Mouse (Mus musculus) adrenal gland, adult (tissue): Measurements from ENCODE around the gene Capg.

Experiments
- DNase-seq, 2 experiments: peaks; one replicate each; pipeline ENCODE4 v3.0.0; 2022 to 2023; ENCODE audit warnings: low spot score in 1 of 2; ENCODE audit not compliant: inconsistent age in 2 of 2

The Capg gene

DNA sequence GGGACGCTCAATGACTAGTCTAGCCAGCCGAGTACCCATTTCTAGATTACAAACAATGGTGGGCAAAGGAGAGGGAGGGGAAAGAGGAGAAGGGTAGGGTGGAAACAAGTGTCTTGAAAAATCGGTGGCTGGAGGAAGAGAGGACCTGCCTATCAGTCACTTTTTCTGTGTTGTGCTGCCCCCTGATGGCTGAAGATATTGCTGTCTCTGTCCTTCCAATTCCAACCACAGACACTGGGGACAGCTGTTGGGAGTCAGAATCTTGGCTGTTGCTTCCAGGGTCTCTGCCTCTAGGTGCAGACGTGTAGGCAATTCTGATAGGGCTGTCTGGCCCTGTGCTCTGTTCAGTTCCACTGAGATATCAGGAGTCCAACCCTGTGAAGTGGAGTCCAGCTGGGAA, 21.9 kb downstream of the Capg start:
- peak; percentile 84 to 96 for DNase-seq

DNA sequence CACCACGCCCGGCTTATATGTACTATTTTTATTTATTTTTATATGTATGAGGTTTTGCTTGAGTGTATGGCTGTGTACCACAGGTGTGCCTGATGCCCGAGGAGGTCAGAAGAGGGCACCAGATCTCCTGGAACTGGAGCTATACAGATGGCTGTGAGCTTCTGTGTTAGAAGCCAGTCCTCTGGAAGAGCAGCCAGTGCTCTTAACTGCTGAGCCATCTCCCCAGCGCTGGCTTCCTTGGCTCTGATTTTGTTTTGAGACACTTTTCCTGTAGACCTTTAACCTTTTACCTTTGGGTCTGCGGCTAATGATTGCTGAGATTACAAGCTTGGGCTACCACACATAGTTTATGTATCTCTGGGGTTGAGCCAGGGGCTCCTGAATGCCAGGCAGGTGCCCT, 23.3 kb downstream of the Capg start:
- DNase-seq: no peak

GRCm38 (mm10) chr6:72568736-72569135, 24.5 kb downstream of the Capg start:
- DNase-seq: no peak

DNA sequence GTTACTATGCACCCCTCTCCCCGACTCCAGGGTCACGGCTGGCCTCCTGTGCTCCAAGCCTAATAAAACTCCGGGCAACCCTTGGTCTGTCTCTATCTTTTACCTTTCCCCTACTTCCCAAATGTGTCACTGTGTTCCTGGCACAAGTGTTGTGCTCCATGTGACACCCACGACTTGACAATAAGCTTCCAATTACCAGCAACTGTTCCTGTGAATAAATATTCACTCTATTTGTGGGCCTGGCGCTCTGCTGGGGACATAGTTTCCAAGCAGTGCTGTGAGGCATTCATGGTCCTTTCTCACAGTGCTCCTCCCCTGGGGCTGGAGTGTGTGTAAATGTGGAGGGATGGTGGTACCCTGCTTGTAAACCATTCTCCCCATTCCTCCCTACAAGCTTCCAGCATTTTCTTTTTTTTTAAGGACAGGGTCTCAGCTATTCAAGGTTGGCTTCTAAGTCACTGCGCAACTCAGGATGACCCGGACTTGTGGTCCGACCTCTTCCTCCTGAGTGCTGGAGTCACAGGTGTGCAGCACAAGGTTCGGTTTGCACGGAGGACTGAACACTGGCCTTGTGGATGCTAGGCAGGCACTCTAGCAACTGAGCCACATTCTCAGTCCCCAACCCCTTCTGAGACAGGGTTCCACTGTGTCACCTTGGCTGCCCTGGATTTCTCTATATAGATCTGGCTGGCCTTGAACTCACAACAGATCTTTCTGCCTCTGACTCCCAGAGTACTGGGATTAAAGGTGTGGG, 26.6 kb downstream of the Capg start:
- no peak for DNase-seq

GRCm38 (mm10) chr6:72571826-72572225, 27.6 kb downstream of the Capg start:
- no peak for DNase-seq

GRCm38 (mm10) chr6:72576041-72576440, 31.9 kb downstream of the Capg start:
- DNase-seq: no peak

- DNase-seq: peak in 1 of 2 experiments; percentile 48
These were observed 37.6 kb downstream of the Capg start for GRCm38 (mm10) chr6:72581625-72582382.

DNA sequence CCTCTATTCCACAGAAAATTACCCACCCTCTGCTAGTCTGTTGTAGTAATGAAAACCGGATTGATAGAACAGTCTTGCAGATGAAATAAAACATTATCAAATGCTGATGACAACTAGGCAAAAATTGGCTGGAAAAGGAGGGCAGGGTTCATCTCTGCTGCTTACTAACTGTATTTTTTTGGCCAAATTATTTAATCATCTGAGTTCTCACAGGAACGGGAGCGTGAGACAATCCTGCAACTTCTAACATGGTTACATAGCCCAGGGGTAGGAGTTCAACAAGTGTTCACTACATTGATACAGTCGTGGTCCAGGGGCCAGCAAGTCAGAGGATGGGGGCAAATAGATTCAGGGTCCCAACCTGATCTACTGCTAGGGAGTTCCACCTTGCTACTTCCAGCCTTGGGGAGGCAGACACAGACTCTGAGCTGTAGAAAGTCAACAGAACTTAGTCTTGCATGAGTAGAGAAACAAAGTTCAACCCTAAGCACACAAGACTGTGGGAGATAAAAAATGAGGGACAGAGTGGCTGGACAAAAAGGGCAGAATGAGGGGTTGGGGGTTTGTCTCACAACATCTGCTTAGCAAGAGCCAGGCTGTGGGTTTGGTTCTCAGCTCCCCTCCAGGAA, 39.1 kb downstream of the Capg start:
- peak in 1 of 2 experiments; percentile 62 for DNase-seq

DNA sequence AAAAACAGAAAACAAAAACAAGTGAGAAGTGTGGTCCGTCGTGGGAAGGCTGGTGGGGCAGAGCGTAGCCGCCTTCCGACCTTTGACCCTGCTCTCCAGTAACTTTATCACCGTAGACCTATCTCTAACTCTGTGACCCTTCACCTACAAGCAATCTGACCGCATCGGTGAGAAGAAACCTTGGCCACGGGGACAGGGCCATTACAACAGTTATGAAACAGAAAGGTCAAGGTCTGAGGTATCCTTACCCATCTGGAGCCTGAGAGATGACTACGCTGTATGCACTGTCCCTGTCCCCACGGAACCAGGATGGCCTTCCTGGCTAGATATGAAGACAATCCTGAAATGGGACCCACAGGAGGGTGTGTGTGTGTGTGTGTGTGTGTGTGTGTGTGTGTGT, 40.0 kb downstream of the Capg start:
- DNase-seq: peak; percentile 53 to 78

GRCm38 (mm10) chr6:72586701-72587100, 42.5 kb downstream of the Capg start:
- DNase-seq: peak; percentile 43 to 71

DNA sequence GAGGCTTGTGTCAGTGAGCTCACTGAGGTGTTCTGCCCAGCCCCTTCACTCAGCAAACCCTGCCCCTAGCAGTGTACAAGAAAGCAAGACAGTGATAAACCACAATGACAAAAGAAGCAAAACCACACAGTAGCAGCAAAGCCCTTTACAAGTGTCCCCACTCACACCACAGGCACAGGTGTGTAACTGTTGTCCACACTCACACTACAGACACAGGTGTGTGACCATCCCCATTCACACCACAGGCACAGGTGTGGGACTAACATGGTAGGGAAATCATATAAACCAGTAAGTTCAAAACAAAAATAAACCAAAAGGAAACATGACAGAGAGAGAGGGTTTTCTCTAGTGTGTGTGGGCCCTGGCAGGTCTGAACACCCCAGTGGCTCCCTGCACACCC, 44.1 kb downstream of the Capg start:
- DNase-seq: no peak

DNA sequence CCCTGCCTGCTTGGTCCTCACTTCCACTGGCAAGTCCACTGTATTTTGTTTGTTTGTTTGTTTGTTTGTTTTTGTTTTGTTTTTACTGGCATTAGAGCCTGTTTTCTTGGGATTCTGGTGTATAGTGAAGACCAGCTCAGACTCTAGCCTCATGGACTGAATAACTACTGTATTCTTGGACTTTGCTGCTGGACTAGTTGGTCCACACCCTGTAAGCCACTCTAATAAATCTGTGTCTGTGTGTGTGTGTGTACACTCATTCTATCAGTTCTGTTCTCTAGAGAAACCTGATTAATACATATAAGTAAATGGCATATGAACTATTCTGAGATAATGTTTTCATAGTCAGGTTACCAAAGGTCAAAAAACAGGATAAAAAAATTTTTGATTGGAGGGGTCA, 45.9 kb downstream of the Capg start:
- no peak for DNase-seq

- DNase-seq: no peak
These were observed 49.0 kb downstream of the Capg start for GRCm38 (mm10) chr6:72593011-72593803.

DNA sequence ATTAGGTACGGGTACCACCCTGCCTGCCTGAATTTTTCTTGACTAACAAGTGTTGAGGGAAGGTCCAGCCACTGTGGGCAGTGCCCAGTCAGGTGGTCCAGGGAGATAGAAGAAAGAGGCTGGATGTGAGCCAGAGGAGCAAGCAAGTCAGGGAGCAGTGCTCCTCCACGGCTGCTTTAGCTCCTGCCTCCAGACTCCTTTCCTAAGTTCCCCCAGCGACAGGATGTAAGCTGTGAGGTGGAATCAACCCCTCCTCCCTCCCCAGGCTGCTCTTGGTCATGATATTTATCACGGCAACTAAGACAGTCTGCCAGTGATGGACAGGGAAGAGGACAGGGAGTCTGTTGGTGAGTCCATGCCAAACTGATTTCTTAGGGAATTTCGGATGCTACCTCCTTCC, 49.7 kb downstream of the Capg start:
- DNase-seq: no peak

DNA sequence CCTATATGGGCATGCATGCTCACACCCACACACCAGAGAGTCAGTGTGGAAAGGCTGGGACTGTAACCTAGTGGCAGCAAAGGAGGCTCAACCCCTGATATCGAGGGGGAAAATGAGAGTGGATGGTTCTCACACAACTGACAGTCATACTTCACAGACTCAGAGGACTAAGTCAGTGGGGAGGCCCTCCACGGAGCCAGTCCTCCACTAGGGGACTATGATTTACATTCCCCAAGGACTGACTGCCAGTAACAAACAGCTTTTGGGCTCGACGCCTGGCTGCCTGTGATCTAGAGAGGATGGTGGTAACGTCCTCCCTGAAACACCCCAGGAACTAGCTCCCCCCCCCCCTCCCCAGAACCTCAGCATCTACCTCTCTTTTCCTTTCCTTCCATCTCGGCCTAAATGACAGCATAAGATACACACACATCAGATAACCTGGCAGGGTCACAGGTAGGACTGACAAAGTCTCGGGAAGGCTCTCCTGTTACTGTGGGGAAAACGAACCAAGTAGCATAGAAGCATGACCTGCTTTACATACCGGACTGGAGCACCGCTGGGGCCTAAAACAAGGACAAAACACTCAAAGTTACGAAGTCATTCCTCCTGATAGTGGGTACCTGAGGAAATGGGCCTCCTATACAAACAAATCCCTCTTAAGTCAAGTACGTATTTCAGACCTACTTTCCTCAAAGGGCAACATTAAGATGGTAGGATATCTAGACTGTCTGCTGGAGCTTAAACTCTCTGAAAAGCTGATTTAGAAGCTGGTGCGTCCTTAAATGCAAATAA, 53.1 kb downstream of the Capg start:
- DNase-seq: peak in 1 of 2 experiments; percentile 69

GRCm38 (mm10) chr6:72597956-72598753, 54.0 kb downstream of the Capg start, which contains the start of the genes Elmod3 and Retsat:
Gene Elmod3 (minus strand): TSS chr6:72598413.
Gene Retsat (plus strand): TSS chr6:72598475.
- DNase-seq: peak; percentile 97 to 99

DNA sequence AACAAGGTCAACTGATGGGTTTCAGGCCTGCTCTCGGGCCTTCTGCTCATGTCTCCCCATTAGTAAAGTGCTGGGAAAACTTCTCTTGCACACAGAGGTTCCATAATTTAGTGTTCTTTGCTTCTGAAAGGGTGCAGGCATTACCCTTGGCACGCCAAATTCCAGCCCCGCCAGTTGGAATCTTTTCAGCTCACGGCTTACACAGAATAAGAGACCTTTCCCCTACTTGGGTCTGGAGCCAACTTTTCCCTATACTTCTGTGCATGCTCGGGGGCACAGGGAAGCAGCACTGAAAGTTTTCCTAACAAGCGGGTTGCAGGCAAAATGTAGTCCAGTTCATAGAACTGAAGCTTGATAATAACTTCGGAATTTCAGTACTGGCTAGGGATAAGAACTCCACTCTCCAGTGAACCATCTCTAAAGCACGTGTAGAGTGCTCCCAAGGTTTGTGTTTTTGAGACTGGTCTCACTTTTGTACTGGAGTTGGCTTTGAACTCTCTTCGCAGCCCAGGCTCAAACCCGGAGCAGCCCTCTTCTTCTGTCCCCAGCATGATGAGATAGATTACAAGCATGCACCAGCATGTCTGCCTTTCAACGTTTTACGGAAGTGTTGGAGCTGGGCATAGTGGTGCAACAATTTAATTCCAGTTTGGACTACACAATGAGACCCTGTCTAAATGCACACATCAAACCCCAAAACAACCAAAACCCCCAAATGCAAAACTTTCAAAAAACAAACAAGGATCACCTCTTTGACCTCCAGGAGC, 54.8 kb downstream of the Capg start:
- DNase-seq: no peak

GRCm38 (mm10) chr6:72600216-72600615, 56.0 kb downstream of the Capg start:
- DNase-seq: peak in 1 of 2 experiments; percentile 76

GRCm38 (mm10) chr6:72600771-72601170, 56.6 kb downstream of the Capg start:
- DNase-seq: peak; percentile 51 to 69
